Mouse (Mus musculus): ENCODE results near the gene Baiap2l1.

DNA sequence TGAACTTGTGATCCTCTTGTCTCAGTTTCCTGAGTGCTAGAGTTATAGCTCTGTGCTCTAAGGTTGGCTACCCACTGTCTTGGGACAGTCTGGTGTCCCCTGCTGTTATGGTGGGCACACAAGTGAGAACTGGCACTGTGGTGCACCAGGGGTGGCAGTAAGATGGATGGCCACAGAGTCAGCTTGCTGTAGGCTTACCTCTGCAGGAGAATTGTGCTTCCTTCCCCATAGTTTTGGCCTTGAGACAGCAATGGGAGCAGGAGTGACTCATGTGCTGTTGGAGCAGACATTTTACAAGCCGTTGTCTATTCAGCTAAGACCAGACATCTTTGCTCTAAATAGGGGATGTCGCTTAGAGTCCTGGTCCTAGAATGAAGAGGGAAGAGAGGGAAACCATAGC, 36.2 kb upstream of the Baiap2l1 start:
- no peak for TF ChIP-seq TAL1 (conservative IDR thresholded peaks at IDR 0.05; ENCODE audit: low read depth, low read length)
- no peak for TF ChIP-seq CTCF (IDR thresholded peaks at IDR 0.05; ENCODE audit: low read depth, low read length)
- TF ChIP-seq GATA1 (IDR thresholded peaks at IDR 0.05; ENCODE audit: borderline replicate concordance, low read length): no peak
